Mouse (Mus musculus) layer of hippocampus, adult 9-11 months (tissue): ENCODE measurements around the gene Hoxb5.

Experiments
- DNase-seq: peaks from one replicate; pipeline ENCODE4 v3.0.0; 2022

Gene Hoxb5

DNA sequence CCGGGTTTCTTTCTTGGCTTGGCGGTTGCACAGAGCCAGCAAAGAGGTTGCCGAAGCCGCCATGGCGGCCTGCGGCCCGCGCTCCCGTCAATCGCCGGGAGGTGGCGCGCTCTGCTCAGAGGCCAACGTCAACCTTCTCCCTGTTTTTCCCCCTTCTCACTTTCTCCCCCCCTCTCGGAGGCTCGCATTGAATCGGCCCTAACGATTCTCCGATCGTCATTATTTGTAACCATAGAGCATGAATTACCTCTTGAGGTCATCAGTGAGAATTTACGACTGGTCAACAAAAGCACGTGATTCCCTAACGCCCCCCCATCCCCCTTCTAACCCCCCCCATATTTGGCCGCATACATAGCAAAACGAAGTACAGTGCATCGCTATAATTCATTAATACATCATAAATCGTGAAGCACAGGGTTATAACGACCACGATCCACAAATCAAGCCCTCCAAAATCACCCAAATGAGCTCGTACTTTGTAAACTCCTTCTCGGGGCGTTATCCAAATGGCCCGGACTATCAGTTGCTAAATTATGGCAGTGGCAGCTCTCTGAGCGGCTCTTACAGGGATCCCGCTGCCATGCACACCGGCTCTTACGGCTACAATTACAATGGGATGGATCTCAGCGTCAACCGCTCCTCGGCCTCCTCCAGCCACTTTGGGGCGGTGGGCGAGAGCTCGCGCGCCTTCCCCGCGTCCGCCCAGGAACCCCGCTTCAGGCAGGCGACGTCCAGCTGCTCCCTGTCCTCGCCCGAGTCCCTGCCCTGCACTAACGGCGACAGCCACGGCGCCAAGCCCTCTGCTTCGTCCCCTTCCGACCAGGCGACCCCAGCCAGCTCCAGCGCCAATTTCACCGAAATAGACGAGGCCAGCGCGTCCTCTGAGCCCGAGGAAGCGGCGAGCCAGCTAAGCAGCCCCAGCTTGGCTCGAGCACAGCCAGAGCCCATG is at the start of gene Hoxb5:
Gene Hoxb5, plus strand, starts transcription at position 186 of the 949 bp plus-strand sequence.
- no peak for DNase-seq

DNA sequence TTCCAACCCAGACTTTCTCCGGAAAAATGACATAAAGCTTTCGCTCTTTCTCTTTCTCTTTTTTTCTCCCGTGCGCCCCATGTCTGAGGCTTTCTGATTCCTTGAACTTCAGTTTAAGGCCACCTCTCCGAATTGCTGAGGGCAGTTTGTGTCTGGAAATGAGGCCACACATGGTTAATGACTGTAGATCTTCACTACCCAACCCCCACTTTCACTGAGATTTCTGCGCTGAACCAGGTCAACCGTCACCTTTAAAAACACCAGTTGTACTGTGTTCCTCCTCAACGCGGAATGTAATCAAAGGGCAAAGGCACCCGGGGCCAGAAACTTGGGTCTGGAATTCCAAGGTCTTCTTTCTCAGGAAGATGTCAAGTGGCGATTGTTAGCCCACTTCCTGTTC is 48.9 kb upstream of the Hoxb5 start:
- DNase-seq, result no peak

DNA sequence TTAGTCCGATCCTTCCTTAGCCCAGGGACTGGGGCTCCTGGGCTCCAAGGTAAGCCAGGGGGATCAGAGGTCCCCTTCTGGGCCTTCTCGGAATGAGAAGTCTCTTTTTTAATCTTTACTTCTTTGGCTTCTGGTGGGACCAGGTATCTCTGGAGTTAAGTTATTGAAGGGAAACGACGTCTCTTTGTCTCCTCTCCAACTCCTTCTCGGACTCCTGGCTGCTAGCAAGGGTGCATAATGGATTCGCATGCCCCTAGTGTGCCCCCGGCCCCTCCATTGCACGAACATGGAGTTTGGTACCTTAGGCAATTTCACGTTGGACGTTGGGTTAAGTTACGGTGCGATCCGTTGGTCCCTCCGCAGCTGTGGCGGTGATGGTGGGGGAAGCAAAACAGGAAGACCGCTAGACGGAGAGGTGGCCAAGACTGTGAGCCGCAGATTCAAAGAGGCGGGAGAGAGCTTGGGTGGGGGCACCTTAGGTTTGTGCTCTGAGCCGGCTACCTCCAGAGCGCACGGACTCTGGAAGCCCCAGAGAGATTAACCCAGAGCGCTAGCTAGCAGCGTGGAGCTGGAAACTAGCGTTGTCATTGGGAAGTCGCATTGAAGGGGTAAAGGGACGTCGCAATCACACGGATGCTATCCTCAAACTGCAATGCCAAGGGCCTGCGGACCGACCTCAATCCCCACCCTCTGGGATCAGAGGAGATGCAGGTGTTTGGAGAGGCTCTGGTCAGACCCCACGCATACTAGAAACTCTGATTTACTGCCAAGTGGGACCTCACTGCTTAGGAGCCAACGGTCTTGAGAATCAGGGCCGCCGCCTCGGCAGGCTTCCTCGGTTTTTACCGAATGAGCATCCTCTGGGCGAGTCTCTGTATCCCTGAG is 47.8 kb upstream of the Hoxb5 start:
- no peak for DNase-seq

DNA sequence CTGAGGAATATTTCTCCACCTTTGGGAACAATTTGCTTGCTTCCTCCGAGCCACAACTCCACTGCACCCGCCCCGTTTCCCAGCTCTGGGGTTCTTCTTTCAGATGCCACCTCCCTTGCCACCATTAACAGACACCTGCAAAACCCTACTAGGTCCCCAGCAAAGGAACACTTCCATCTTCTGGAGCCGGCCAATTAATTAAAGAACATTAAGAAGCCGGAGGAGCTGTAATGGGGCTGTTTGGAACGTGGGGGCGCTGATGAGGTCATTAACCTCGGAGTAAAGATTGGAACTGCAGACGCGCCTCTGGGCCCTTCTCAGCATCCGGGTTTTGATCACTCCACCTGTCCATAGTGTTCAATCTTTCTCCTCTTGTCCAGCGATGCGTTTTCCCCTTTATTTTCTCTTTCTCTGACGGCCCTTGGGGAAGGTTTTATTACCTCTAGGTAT is 47.1 kb upstream of the Hoxb5 start:
- DNase-seq, result no peak

DNA sequence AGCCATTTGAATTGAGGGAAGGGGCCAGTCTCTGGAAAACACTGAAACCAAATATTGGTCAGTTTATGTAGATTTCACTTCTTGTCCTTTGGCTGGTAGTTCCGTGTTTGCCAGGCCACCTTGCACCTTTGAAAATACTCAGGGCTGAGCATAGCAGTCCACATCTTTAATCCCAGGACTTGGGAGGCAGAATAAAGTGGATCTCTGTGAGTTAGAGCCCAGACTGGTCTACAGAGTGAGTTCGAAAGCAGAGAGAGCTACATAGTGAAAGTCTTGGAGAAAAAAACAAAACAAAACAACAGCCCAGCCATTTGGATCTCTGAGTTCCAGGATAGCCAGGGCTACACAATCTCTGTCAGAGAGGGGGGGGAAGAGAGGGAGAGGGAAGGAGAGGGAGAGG is 46.0 kb upstream of the Hoxb5 start:
- DNase-seq, result no peak

DNA sequence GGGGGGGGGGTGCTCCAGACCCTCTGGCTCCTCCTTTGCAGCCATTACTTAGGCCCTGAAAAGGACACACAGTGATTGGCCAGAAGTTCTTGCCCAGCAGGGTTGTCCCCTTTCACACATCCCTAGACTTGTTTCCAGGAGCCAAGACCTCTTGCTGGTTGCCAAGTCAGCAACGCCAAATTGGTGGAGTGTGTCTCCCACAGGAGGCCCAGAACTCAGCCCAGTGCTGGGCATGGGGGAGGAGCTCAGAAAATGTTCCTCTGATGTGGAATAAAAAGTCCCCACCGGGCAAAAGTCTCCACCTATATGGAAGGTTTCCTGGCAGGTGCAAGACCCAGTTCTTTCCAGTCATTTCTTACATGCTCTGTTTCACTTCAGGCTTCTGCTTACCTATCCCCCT is 44.1 kb upstream of the Hoxb5 start:
- DNase-seq, result no peak

DNA sequence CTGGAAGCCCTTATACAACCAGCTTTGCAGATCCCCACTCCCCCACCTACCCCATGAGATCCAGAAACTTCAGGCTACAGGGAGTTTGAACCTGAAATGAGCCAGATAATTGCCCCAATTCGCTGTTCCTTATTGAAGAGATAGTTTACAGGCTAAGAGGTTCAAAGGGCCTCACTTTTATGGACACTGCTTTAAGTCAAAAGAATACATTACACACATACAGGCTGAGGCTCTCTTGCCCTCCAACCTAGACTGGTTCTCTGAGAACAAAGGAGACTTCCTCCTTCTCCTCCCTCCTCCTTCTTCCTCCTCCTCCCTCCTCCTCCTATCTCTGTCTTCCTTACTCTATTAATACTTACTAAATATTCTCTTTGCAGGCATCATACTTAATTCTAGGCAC is 43.6 kb upstream of the Hoxb5 start:
- DNase-seq, result no peak

DNA sequence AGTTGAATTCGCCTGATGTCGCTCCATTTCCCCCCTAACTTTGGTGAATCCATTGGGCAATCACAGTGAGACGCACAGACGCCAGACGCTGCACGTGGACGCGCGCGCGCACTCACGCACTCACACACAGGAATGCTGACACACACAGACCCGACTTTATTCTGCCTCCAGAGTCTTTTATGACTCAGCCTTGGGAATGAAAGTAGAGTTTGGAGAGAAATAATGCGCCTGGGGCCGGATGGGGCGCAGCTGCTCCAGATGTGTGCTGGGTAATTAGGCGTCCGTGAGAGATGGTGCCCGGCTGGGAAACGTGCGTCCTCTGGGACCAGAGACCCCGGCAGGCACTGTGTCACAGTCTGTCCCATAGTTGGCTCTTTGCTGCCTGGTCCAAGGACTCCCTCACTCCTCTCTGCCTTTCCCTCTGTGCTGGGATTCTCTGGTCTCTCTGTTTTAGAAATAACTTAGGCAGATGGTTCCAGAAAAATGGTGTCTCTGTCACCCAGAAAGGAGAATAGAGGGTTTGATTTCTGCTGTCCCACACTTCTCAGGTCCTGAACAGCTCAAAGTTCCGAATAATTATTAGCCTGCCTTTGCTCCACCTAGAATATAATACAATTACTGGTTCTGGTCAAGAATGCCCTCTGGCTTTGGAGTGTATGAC is 42.7 kb upstream of the Hoxb5 start:
- no peak for DNase-seq

DNA sequence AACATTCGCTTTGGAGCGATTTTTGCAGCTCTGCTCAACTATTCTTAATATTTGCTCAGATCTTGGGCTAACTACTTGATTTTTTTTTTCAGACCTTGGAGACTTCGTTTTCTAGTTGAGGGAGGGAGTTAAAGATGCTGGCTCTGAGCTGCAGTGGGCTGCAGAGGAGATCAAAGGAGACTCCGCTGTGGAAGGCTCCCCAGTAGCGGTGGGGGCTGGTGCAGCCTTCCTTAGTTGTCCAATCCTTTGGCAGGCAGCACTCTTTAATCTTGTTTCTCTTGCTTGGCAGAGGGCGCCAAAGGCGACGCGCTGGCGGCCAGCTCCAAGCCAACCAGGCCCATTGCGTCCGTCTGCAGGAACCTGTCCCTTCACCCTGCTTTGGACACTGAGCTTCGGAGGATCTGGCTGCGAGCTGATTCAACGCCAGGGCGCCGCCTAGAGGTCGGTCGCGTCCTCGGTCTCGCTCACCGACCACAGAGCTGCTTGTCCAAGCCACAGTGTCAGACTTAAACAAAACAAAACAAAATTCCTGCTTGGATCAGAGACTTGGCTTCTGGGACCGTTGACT is 41.7 kb upstream of the Hoxb5 start:
- DNase-seq, result no peak

DNA sequence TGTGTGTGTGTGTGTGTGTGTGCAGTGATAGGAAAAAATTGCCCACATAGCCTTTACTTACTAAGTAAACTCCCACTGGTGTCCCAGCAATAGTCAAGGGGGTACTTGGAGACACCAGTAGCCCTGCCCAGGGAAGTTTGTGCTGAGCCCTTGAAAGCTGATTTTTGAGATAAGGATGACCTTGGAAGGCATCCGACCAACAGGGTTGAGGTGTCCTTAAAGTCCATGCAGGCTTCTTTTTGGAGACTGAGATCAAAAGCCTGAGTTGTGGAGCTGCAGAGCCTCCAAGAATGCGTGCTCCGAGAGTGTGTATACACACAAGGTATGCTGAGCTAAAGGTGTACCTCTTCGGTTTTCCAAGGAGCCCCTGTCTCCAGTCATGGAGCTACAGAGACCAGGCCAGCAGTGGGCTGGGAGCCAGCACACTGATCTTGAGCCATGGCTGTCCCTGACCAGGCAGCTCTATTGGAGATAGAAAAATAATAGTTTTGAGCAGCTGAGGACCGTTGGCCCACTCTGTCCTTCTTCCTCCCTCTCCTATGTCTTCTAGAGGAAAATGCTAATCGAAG is 40.8 kb upstream of the Hoxb5 start:
- no peak for DNase-seq

DNA sequence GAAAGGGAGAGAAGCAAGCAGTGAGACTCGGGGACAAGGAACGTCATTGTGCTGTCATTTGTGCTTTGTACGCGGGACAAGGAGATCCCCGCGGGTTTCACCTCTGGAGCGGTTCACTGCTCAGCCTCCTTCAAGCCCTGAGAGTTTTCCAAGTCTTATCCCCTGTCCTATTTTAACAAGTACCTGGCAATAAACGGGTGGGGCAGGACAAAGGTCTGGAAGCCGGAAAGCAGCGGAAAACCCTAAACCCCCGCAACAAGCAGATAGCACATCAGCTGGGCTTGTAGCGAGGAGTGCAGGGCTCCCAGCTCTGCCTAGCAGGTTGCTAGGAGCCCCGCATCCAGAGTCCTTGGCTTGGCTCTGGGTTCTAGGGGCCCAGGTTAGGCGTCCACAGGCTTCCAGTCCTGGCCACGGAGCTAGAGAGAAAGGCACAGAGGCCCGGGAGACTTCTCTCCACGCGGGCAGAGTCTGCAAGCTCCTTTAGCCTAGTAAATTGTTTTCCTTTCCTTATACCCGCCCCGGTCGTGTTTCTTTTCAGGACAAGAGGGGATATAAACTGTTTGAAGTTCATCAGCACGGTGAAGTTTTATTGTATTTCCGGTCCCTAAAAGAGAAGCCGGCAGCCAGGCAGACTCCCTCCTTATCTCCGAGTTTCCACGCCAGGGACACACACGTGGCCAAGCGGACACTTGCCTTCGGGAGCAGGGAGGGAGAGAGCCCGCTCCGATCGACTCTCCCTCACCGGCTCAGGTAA is 39.3 kb upstream of the Hoxb5 start:
- no peak for DNase-seq

DNA sequence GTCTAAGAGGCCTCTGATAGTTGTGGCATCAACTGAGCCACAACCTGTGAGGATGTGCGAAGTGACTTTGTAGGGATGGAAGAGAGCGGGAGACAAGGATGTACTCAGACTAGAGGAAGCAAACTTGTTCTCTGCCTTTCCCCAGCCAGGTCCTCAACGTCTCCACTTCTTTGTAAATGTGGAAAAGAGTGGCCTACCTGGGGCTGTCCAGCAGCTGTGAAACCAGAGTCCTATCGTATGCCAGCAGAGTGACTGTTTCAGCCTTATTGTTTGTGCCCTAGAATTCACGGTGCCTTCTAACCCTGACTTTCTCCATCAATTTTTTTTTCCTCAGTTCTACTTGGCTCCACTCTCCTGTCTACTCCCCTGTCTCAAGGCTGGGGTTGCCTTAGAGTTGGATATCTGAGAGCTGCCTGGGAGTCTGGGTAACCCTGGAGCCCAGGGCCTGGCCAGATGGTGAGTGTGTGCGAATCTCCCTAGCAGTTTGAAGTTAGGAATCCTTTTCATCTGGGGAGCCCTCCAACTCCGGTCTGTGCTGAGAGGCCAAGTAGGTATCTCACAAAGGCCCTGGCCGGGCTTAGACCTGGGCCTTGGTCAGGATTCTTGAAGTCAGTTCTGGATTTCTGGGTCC is 38.6 kb upstream of the Hoxb5 start:
- no peak for DNase-seq

DNA sequence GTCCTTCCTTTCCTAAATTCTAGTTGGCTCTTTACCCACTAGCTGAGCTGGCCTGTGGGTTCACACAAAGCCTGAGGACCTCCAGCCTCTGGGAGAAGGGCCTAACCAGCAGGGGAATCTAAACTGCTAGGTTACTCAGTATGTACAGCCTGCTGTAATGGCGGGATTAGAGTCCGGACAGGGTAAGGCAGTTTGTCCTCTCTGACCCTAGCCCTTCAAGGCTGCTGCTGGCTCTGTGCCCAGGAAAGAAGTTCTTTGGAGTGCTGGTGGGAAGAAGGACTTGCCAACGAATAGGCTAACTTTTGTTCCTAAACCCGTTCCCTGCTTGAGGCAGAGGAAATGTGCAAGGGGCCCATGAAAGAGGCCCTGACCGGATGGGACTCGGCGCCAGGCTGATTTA is 37.2 kb upstream of the Hoxb5 start:
- DNase-seq, result no peak

DNA sequence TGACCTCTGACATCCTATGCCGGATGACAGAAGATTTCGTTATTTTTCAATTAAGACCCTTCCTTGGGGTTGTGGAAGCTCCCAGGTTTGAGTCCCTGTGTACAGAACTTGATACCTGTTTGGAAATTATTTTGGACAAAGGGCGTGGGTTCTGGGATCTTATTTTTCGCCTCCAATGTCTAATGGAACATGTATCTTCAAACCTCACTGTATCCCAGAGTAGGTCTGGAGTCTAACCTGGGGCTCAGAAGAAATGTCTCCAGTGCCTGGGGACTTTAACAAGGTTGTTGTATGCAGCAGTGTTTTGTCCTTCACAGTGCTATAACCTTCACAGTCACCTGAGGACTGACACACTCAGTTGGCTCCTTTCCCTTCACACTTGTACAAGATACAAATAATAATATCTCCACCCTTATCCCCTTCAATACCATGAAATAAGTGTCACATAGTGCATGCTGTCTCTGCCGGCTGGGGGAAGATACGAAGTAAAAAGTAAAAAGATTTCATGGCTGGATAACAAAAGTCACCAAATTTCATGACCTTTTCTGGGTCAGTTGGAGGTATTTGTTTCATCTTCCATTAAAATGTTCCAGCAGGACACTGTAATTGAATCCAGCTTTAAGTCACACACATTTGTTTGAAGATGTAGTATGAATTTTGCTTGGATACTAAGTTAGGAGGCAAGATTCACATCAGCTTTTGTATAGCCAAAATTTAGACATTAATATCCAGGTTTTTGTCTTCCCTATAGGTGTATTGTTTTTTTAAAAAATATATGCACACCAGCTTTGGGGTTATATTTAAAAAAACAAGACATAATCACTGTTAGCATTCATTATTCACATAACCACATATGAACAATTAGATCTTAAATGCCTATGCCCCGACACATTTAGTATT is 35.9 kb upstream of the Hoxb5 start:
- DNase-seq, result no peak

DNA sequence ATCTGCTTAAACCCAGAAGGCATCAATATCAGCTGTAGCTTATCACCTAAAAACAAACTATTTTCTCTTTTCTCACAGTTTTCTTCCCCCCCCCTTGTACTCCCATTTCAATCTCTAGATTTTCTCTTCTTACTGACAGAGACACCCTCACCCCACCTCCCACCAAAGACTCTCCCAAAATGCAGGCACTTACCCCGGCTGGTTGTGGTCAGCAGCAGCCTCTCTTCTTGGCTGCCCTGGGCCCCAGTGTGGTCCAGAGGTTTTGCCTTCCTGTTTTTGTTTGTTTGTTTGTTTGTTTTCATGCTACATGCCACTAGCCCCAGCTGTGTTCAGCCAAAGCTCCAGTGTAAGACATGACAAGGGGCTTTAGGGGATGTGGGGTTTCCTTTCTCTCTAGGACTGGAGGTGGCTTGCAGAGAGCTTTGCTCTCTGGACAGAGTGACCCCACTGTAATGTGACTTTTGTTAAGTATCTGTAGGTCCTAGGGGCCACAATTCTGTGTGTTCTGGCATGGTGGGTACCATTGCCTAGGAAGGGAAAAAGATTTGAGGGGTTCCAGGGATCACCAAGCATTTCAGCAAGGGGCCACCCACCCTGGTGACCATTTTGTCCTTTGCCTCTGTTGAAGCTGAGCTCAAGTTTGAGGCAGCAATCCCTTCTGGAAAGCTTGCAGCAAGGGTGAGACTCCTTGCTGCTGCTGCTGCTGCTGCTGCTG is 34.9 kb upstream of the Hoxb5 start:
- DNase-seq, result no peak

DNA sequence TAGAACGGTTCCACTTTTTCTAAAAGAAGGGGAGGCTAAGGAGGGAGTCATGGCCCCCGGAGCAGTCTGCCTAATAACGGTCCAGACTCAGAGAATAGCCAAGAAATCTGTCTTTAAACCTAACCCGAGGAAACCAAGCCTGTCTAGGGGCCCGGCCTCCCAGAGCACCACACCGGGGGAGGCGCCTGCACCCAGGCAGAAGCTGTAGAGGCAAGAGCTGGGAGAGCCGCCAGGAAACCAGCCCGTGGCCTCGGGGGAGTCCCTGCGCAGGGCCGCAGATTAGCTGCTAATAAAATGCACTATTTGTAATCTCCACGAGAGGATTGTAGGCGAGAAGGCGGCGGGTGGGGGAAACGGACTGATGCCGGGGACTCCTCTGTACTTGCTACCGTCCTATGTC is 33.3 kb upstream of the Hoxb5 start:
- no peak for DNase-seq

DNA sequence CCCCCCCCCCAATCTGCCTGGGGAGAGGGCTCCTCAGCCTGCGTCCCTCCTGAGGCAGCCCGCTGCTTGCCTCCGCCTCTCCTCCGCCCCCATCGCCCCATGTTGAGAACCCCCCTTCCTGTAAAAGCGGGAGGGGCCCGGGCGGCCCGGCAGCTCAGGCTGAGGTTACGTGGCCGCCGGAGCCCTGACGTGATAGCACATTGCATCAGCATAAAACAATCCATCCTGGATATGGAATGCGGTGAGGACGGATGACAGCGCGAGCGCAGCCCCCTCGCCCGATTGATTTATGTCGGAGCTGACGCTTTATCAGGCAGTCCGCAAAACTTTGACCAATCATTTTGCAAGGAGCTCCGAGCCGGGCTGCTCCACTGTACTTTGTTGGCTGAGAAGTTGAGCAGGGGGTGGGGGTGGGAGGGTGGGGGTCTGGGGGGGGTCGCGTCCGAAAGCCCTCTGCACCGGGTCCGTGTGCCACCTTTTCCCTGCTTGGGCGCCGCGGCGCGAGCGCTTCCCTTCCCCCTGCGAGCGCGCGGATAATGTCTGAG is 32.1 kb upstream of the Hoxb5 start, which contains the start of gene Hoxb9:
Gene Hoxb9, plus strand, starts transcription at position 462 of the 545 bp plus-strand sequence.
- no peak for DNase-seq

DNA sequence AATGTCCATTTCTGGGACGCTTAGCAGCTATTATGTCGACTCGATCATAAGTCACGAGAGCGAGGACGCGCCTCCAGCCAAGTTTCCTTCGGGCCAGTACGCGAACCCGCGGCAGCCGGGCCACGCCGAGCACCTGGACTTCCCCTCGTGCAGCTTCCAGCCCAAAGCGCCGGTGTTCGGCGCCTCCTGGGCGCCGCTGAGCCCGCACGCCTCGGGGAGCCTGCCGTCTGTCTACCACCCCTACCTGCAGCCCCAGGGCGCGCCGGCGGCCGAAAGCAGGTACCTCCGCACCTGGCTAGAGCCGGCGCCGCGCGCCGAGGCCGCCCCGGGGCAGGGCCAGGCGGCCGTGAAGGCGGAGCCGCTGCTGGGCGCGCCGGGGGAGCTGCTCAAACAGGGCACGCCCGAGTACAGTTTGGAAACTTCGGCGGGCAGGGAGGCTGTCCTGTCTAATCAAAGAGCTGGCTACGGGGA is 31.6 kb upstream of the Hoxb5 start:
- no peak for DNase-seq
